Mouse (Mus musculus) regulatory T cell (primary cell): ENCODE measurements around the gene Polr2h.

Source experiments
- in situ Hi-C: fragments of 300-600 bp; cut with MboI, MseI; formaldehyde crosslinking; loops from one replicate; pipeline ENCODE4 v1.15.1; 2025; ENCODE audit warnings: high pct_unique_total_duplicates

Gene Polr2h

GRCm38 (mm10) chr16:20700036-20700435, 17.4 kb upstream of the Polr2h start:
- in situ Hi-C loops, result no loop called here

GRCm38 (mm10) chr16:20701316-20701715, 16.1 kb upstream of the Polr2h start:
- in situ Hi-C loops, result no loop called here

GRCm38 (mm10) chr16:20701729-20702521, 15.5 kb upstream of the Polr2h start:
- in situ Hi-C loops, result no loop called here

- in situ Hi-C loops, result no loop called here
Measured at GRCm38 (mm10) chr16:20702522-20702893, 15.0 kb upstream of the Polr2h start.

- in situ Hi-C loops, result no loop called here
Measured at GRCm38 (mm10) chr16:20703071-20703470, 14.4 kb upstream of the Polr2h start.

GRCm38 (mm10) chr16:20703699-20704400, 13.6 kb upstream of the Polr2h start:
- in situ Hi-C loops, result no loop called here

GRCm38 (mm10) chr16:20705786-20706185, 11.7 kb upstream of the Polr2h start:
- in situ Hi-C loops, result no loop called here

- in situ Hi-C loops, result no loop called here
Measured at GRCm38 (mm10) chr16:20706407-20707055, 10.9 kb upstream of the Polr2h start.

GRCm38 (mm10) chr16:20708220-20708938, 9.1 kb upstream of the Polr2h start:
- in situ Hi-C loops, result no loop called here

GRCm38 (mm10) chr16:20708939-20709734, 8.3 kb upstream of the Polr2h start:
- in situ Hi-C loops, result no loop called here

- in situ Hi-C loops, result no loop called here
Measured at GRCm38 (mm10) chr16:20710370-20710769, 7.1 kb upstream of the Polr2h start.

- in situ Hi-C loops, result no loop called here
Measured at GRCm38 (mm10) chr16:20710810-20711209, 6.7 kb upstream of the Polr2h start.

GRCm38 (mm10) chr16:20712190-20712589, 5.3 kb upstream of the Polr2h start:
- in situ Hi-C loops, result no loop called here

GRCm38 (mm10) chr16:20712889-20713288, 4.6 kb upstream of the Polr2h start:
- in situ Hi-C loops, result no loop called here

- in situ Hi-C loops, result no loop called here
Measured at GRCm38 (mm10) chr16:20714307-20715080, 3.0 kb upstream of the Polr2h start.

GRCm38 (mm10) chr16:20715161-20715560, 2.3 kb upstream of the Polr2h start:
- in situ Hi-C loops, result no loop called here

GRCm38 (mm10) chr16:20715566-20715965, 1.9 kb upstream of the Polr2h start:
- in situ Hi-C loops, result no loop called here

- in situ Hi-C loops, result no loop called here
Measured at GRCm38 (mm10) chr16:20715976-20716840, 1.3 kb upstream of the Polr2h start.

- in situ Hi-C loops, result no loop called here
Measured at GRCm38 (mm10) chr16:20716841-20717180, 654 bp upstream of the Polr2h start.
